Mouse (Mus musculus): Measurements from ENCODE around the gene Plin2. TPM values are rescaled to one million over a fixed set of nuclear protein-coding genes. Genes with fewer than 3 reads are reported as not detected.
A peak's percentile ranks its signal among the peaks of the same experiment; 100 is the strongest.
"Not testable (repeated sequence)": the region's sequence is repeated elsewhere in the genome, so short reads cannot be mapped to it uniquely, and the experiment has no call there.

Gene Plin2
- polyA plus RNA-seq, 1 experiment from 2014 or later = 76.3 TPM

DNA sequence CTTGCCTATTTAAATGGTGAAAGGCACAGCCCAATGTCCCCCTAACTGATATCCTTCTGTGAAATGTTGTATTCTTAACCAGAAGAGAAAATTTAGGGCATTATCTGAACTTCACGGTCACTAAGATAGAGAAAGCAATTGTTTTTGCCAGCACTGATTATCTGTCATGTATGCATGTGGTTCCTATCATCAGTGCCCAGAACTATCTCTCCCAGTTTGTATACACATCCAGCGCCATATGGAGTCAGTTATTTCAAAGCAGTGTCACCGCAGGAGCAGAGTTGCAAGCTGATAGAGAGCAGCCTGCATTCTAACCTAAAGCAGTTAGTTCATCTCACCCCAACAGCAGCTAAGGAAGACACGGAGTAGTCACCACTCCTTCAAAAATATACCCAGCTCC, 5.9 kb downstream of the Plin2 start:
- no peak overlapping the region for H3K27ac ChIP-seq
- no peak overlapping the region for H3K4me3 ChIP-seq (replicated peaks)
- H3K4me2 ChIP-seq = no peak overlapping the region
- no peak; the same call in 1 of the 2 replicates for ATAC-seq (ENCODE audit: insufficient read depth, low FRiP score, low read depth)
- H3K4me1 ChIP-seq = peaks cover 10% of the 10 kb centered on the region; the same call in 1 of the 2 replicates
- WGBS = 44% methylated on average over 4 of the region's 4 CpGs
- H3K9ac ChIP-seq = no peak overlapping the region
- no peaks in the 10 kb centered on the region for H3K27me3 ChIP-seq (replicated peaks)
- peaks cover 27% of the 10 kb centered on the region for H3K36me3 ChIP-seq
- H3K9me3 ChIP-seq = no peaks in the 10 kb centered on the region

- Histone ChIP-seq H3K36me3 (peaks cover 37% of the 10 kb centered on the region), H3K4me2 (no peak overlapping the region)
Measured at GRCm38 (mm10) chr4:86657176-86657575, 12.7 kb downstream of the Plin2 start.

GRCm38 (mm10) chr4:86656410-86656809, 13.4 kb downstream of the Plin2 start:
- not testable (repeated sequence) for H3K4me2 ChIP-seq; H3K4me3 ChIP-seq (replicated peaks); H3K4me1 ChIP-seq; H3K27me3 ChIP-seq (replicated peaks); H3K9ac ChIP-seq; H3K27ac ChIP-seq; H3K9me3 ChIP-seq; ATAC-seq (ENCODE audit: insufficient read depth, low FRiP score, low read depth)
- WGBS = 93% methylated on average over 8 of the region's 8 CpGs
- peaks cover 30% of the 10 kb centered on the region for H3K36me3 ChIP-seq

More at GRCm38 (mm10) chr4:86657176-86657575, 12.7 kb downstream of the Plin2 start:
- H3K9ac ChIP-seq = no peak overlapping the region
- H3K9me3 ChIP-seq = no peaks in the 10 kb centered on the region
- H3K27me3 ChIP-seq (replicated peaks) = no peaks in the 10 kb centered on the region
- WGBS = 95% methylated on average over 12 of the region's 12 CpGs
- ATAC-seq (ENCODE audit: insufficient read depth, low FRiP score, low read depth) = no peak
- H3K4me3 ChIP-seq (replicated peaks) = no peak overlapping the region
- H3K4me1 ChIP-seq = no peaks in the 10 kb centered on the region
- H3K27ac ChIP-seq = no peak overlapping the region

DNA sequence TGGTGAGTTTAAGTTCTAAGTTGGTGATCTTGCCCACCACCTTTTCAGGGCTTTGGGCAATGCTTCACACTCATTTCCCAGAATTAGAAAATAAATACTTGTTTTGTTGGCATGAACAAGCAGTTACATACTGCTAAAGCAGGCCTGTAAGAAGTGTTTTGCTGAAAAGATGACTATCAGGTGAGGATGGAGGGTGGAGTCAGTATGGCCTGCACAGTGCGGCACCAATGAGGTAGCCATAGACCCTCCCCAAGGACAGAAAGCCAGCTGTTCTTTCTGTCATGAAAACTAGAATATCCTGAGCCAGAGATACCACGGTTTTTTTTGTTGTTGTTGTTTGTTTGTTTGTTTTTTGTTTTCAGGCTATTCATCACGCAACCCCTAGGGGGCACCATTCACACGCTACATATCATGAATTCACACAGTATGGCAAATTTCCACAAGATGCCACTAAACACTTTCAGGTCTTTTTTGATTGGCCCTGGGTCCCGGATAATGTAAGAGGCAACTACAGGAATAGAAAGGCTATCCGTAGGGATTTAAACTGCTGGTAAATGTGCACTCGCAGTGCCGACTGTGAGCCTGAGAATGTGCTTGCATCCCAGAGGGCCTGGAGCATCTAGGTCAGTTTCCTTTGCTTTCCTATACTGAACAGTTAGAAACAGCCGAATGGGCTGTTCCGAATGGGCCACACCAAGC, 18.0 kb downstream of the Plin2 start:
- Histone ChIP-seq H3K27me3 (replicated peaks) (no peaks in the 10 kb centered on the region), H3K27ac (no peak overlapping the region), H3K9me3 (no peaks in the 10 kb centered on the region), H3K36me3 (peaks cover 4% of the 10 kb centered on the region; the same call in 1 of the 2 replicates), H3K4me3 (replicated peaks) (no peak overlapping the region), H3K4me1 (no peaks in the 10 kb centered on the region), H3K9ac (no peak overlapping the region), H3K4me2 (no peak overlapping the region)
- 73% methylated on average over 10 of the region's 10 CpGs for WGBS
- ATAC-seq (ENCODE audit: insufficient read depth, low FRiP score, low read depth) = no peak

- H3K4me3 ChIP-seq (replicated peaks); H3K27ac ChIP-seq; H3K36me3 ChIP-seq; H3K9me3 ChIP-seq; H3K9ac ChIP-seq; H3K4me1 ChIP-seq; H3K4me2 ChIP-seq; H3K27me3 ChIP-seq (replicated peaks); ATAC-seq (ENCODE audit: insufficient read depth, low FRiP score, low read depth): not testable (repeated sequence)
- WGBS = 91% methylated on average over 10 of the region's 13 CpGs
Measured at GRCm38 (mm10) chr4:86648394-86648793, 21.5 kb downstream of the Plin2 start.

DNA sequence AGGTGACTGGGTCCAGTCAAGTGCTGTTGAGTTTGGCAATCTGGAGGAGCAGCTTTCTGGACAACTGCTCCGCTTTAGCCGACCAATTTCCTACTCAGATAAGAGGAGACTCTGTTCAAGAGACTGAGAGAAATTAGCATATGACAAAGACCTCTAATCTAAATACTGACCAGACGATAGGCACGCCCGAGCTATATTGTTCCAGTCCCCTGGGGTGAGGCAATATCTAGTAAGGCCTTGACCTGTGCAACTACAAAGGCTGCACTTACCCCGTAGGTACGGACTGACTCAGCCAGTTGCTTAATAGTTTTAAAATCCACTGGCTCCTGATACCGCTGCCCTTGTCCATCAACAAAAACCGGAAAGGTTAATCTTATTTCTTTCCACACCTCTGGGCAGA, 32.3 kb downstream of the Plin2 start:
- H3K9ac ChIP-seq; ATAC-seq (ENCODE audit: insufficient read depth, low FRiP score, low read depth); H3K36me3 ChIP-seq; H3K4me1 ChIP-seq; H3K4me3 ChIP-seq (replicated peaks); H3K9me3 ChIP-seq; H3K27ac ChIP-seq; H3K4me2 ChIP-seq; H3K27me3 ChIP-seq (replicated peaks): not testable (repeated sequence)
- 76% methylated on average over 9 of the region's 9 CpGs for WGBS

DNA sequence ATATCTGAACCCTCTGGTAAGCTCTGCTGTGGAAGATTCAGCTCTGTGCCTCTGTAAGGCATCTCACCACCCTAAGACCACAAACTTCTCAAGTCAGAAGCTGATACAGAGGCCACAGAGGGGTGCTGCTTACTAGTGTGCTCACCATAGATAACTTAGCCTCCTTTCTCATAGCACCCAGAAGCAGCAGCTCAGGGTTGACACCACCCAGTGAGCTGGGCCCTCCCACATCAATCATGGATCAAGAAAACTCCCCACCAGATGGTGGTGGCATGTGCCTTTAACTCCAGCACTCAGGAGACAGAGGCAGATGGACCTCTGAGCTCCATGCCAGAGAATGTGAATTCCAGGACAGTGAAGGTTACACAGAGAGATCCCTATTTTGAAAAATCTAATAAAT, 35.0 kb downstream of the Plin2 start:
- H3K27ac ChIP-seq; H3K4me2 ChIP-seq; H3K4me3 ChIP-seq (replicated peaks); H3K9ac ChIP-seq; H3K27me3 ChIP-seq (replicated peaks); H3K36me3 ChIP-seq; H3K9me3 ChIP-seq; H3K4me1 ChIP-seq: not testable (repeated sequence)
- ATAC-seq (ENCODE audit: insufficient read depth, low FRiP score, low read depth) = peak; percentile 96

GRCm38 (mm10) chr4:86634312-86634711, 35.5 kb downstream of the Plin2 start:
- not testable (repeated sequence) for H3K27me3 ChIP-seq (replicated peaks); H3K9ac ChIP-seq; H3K4me3 ChIP-seq (replicated peaks); H3K4me2 ChIP-seq; ATAC-seq (ENCODE audit: insufficient read depth, low FRiP score, low read depth); H3K27ac ChIP-seq; H3K4me1 ChIP-seq; H3K36me3 ChIP-seq; H3K9me3 ChIP-seq

DNA sequence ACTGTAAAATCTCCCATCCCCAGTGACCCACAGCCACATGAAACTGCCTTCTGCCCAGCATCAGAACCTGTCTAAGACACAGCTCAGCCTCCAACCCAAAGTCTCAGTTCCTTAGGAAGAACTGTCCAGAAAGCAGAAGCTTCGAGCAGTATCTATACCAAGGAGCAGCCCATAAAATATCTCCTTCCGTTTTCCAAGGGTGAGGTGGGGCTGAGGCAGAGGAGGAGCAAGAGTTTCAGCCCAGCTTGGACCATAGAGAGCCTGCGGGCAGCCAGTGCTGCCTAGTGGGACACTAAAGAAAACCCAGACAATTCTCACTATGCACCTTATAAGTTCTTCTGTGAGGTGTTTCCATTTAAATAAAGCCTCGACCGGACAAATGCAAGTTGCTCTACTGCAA, 37.3 kb downstream of the Plin2 start:
- H3K4me3 ChIP-seq (replicated peaks); H3K9me3 ChIP-seq; ATAC-seq (ENCODE audit: insufficient read depth, low FRiP score, low read depth); H3K27ac ChIP-seq; H3K36me3 ChIP-seq; H3K4me2 ChIP-seq; H3K4me1 ChIP-seq; H3K9ac ChIP-seq; H3K27me3 ChIP-seq (replicated peaks): not testable (repeated sequence)
- WGBS = 75% methylated on average over 5 of the region's 5 CpGs

- Histone ChIP-seq H3K27me3 (replicated peaks) (no peaks in the 10 kb centered on the region), H3K4me2 (no peak overlapping the region), H3K4me1 (no peaks in the 10 kb centered on the region), H3K4me3 (replicated peaks) (no peak overlapping the region), H3K9ac (no peak overlapping the region), H3K27ac (no peak overlapping the region), H3K36me3 (no peaks in the 10 kb centered on the region), H3K9me3 (no peaks in the 10 kb centered on the region)
- WGBS = 35% methylated on average over 4 of the region's 4 CpGs
- no peak for ATAC-seq (ENCODE audit: insufficient read depth, low FRiP score, low read depth)
Measured at GRCm38 (mm10) chr4:86631831-86632230, 38.0 kb downstream of the Plin2 start.

- H3K9me3 ChIP-seq; H3K27me3 ChIP-seq (replicated peaks); H3K27ac ChIP-seq; H3K4me2 ChIP-seq; H3K4me3 ChIP-seq (replicated peaks); H3K36me3 ChIP-seq; H3K4me1 ChIP-seq; H3K9ac ChIP-seq: not testable (repeated sequence)
- ATAC-seq (ENCODE audit: insufficient read depth, low FRiP score, low read depth) = peak; percentile 39; the same call in 1 of the 2 replicates
- 73% methylated on average over 7 of the region's 7 CpGs for WGBS
Measured at GRCm38 (mm10) chr4:86626496-86626895, 43.4 kb downstream of the Plin2 start.

GRCm38 (mm10) chr4:86625463-86625862, 44.4 kb downstream of the Plin2 start:
- ATAC-seq (ENCODE audit: insufficient read depth, low FRiP score, low read depth) = no peak
- WGBS = 85% methylated on average over 5 of the region's 5 CpGs
- no peak overlapping the region for H3K4me2 ChIP-seq
- no peak overlapping the region for H3K9ac ChIP-seq
- H3K36me3 ChIP-seq = no peaks in the 10 kb centered on the region
- H3K27ac ChIP-seq = no peak overlapping the region
- H3K27me3 ChIP-seq (replicated peaks) = no peaks in the 10 kb centered on the region
- H3K4me1 ChIP-seq = no peaks in the 10 kb centered on the region
- no peaks in the 10 kb centered on the region for H3K9me3 ChIP-seq
- H3K4me3 ChIP-seq (replicated peaks) = no peak overlapping the region

GRCm38 (mm10) chr4:86622532-86622931, 47.3 kb downstream of the Plin2 start:
- H3K9me3 ChIP-seq; ATAC-seq (ENCODE audit: insufficient read depth, low FRiP score, low read depth); H3K4me3 ChIP-seq (replicated peaks); H3K27me3 ChIP-seq (replicated peaks); H3K27ac ChIP-seq; H3K4me1 ChIP-seq; H3K9ac ChIP-seq; H3K36me3 ChIP-seq; H3K4me2 ChIP-seq: not testable (repeated sequence)
- 95% methylated on average over 1 of the region's 1 CpGs for WGBS
